Mouse (Mus musculus) erythroblast, embryonic 14.5 days (primary cell): ENCODE data around the gene Hist1h4h. TPM values are rescaled to one million over a fixed set of nuclear protein-coding genes. Genes with fewer than 3 reads are reported as not detected.
"Not testable (repeated sequence)": the region's sequence is repeated elsewhere in the genome, so short reads cannot be mapped to it uniquely, and the experiment has no call there.

Experiments used
- H3K27me3 ChIP-seq: 2 replicates; pipeline ENCODE4 v1.6.1; 2012; ENCODE audit warnings: inconsistent platforms; ENCODE audit not compliant: control insufficient read depth
- H3K36me3 ChIP-seq: 2 replicates; pipeline ENCODE4 v1.6.1; 2012; ENCODE audit warnings: mild to moderate bottlenecking, inconsistent platforms; ENCODE audit not compliant: control insufficient read depth
- H3K4me1 ChIP-seq: 2 replicates; pipeline ENCODE4 v1.6.1; 2012; ENCODE audit warnings: inconsistent platforms; ENCODE audit not compliant: control insufficient read depth
- H3K4me3 ChIP-seq: replicated peaks from 2 replicates; pipeline ENCODE3; 2012; ENCODE audit warnings: moderate library complexity, mild to moderate bottlenecking, inconsistent platforms
- H3K9me3 ChIP-seq: 2 replicates; pipeline ENCODE4 v1.6.1; 2012; ENCODE audit warnings: low read length, inconsistent platforms, mixed read lengths; ENCODE audit not compliant: control insufficient read depth
- GATA1 ChIP-seq: IDR thresholded peaks from 2 replicates; pipeline ENCODE4 v1.6.1; 2012; ENCODE audit warnings: low read length, inconsistent platforms, mixed read lengths
- TAL1 ChIP-seq: IDR thresholded peaks from 3 replicates; pipeline ENCODE4 v1.6.1; 2012; ENCODE audit warnings: low read length, inconsistent platforms, mixed read lengths
- polyA plus RNA-seq: library from polyadenylated mRNA; stranded (reverse); fragments of >175 nt; gene quantifications from 2 replicates; pipeline ENCODE4 v1.2.3, GENCODE M21; 2012

Gene Hist1h4h
- polyA plus RNA-seq, 1 experiment: 19.7 TPM

- peaks cover 32% of the 10 kb centered on the region for H3K36me3 ChIP-seq
- H3K9me3 ChIP-seq: no peaks in the 10 kb centered on the region
- no peaks in the 10 kb centered on the region for H3K27me3 ChIP-seq
- H3K4me3 ChIP-seq: peak overlapping the region; percentile 17
- H3K4me1 ChIP-seq: peaks cover 51% of the 10 kb centered on the region
- TF ChIP-seq TAL1 (no peak), GATA1 (no peak)
Measured at GRCm38 (mm10) chr13:23538249-23538648, 7.4 kb downstream of the Hist1h4h start.

- H3K36me3 ChIP-seq: peaks cover 32% of the 10 kb centered on the region
- peaks cover 52% of the 10 kb centered on the region for H3K4me1 ChIP-seq
- not testable (repeated sequence) for H3K27me3 ChIP-seq, H3K9me3 ChIP-seq, H3K4me3 ChIP-seq
Measured at GRCm38 (mm10) chr13:23539821-23540220, 9.0 kb downstream of the Hist1h4h start.

DNA sequence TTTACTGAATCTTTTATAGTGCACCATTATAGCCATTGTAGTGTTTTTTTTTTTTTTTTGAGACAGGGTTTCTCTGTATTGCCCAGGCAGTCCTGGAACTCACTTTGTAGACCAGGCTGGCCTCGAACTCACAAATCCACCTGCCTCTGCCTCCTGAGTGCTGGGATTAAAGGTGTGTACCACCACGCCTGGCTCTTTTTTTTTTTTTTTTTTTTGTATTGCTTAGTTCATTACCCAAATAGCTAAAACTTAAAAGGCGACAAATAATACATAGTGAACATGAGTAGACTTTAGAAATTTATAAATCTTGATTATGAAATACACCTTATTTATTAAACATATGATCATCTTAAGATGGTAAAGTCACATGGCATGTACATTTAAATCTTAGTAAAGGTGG, 10.6 kb downstream of the Hist1h4h start:
- peaks cover 32% of the 10 kb centered on the region for H3K36me3 ChIP-seq
- TF ChIP-seq TAL1 (no peak), GATA1 (no peak)
- H3K9me3 ChIP-seq: no peaks in the 10 kb centered on the region
- peak overlapping the region; percentile 64 for H3K4me3 ChIP-seq
- H3K4me1 ChIP-seq: peaks cover 54% of the 10 kb centered on the region
- no peaks in the 10 kb centered on the region for H3K27me3 ChIP-seq

GRCm38 (mm10) chr13:23542225-23542980, 11.6 kb downstream of the Hist1h4h start:
- H3K4me1 ChIP-seq: peaks cover 52% of the 10 kb centered on the region
- peak overlapping the region; percentile 81 for H3K4me3 ChIP-seq
- not testable (repeated sequence) for H3K9me3 ChIP-seq, H3K27me3 ChIP-seq
- H3K36me3 ChIP-seq: peaks cover 26% of the 10 kb centered on the region

DNA sequence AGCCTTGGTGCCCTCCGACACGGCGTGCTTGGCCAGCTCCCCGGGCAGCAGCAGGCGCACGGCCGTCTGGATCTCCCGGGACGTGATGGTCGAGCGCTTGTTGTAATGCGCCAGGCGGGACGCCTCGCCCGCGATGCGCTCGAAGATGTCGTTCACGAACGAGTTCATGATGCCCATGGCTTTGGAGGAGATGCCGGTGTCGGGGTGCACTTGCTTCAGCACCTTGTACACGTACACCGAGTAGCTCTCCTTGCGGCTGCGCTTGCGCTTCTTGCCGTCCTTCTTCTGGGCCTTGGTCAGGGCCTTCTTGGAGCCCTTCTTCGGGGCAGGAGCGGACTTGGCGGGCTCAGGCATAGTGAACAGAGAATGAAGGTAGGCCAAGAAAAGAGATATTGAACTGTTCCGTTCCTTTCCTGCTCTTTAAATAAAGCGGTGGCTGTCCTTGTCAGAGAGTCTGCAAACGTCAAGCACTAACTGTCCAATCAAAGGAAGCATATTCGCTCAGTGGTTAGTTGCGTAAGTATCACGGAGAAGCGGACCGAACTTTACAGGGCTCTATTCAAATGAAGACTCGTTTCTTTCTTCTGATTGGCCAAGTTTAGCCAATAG, 12.3 kb downstream of the Hist1h4h start, which contains the start of gene Hist1h2bh:
Hist1h2bh (minus strand) TSS at position 394 of the 609 bp plus-strand sequence.
- H3K27me3 ChIP-seq, H3K9me3 ChIP-seq: not testable (repeated sequence)
- Histone ChIP-seq H3K4me3 (peak within 1 kb of the TSS; percentile 81), H3K36me3 (peaks cover 20% of the 10 kb centered on the region), H3K4me1 (peaks cover 49% of the 10 kb centered on the region)

- Histone ChIP-seq H3K4me1 (peaks cover 46% of the 10 kb centered on the region), H3K9me3 (no peaks in the 10 kb centered on the region), H3K36me3 (peaks cover 10% of the 10 kb centered on the region)
Measured at GRCm38 (mm10) chr13:23543965-23544786, 13.3 kb downstream of the Hist1h4h start, which contains the start of gene Hist1h3f. Hist1h3f (plus strand) TSS chr13:23544052.

GRCm38 (mm10) chr13:23544787-23545120, 13.9 kb downstream of the Hist1h4h start:
- Histone ChIP-seq H3K4me1 (peaks cover 51% of the 10 kb centered on the region), H3K4me3 (peak overlapping the region; percentile 57)
- not testable (repeated sequence) for H3K36me3 ChIP-seq, H3K9me3 ChIP-seq, H3K27me3 ChIP-seq

More at GRCm38 (mm10) chr13:23543965-23544786, 13.3 kb downstream of the Hist1h4h start, which contains the start of gene Hist1h3f:
- TF ChIP-seq TAL1: no peak
- no peak for TF ChIP-seq GATA1
- no peaks in the 10 kb centered on the region for H3K27me3 ChIP-seq
- H3K4me3 ChIP-seq: peak within 1 kb of the TSS; percentile 81

DNA sequence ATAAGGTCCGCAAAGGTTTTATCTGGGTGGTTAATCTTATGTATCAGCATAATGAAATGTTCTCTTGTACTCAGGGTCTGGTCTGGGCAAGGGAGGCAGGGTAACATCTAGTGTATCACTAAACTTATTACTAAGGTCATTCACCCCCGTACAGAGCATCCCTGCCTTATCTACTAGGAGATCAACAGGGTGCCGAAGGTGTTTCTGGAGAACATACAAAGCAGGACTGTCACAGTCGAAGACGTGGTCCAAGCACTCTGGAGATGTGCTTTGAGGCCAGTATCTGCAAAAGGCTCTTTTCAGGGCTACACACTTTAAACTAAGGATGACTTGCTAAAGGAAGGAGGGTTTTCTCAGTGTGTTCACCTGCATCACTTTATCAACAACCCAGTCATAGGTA, 15.8 kb downstream of the Hist1h4h start:
- TF ChIP-seq GATA1: peak; percentile 67
- no peak for TF ChIP-seq TAL1
- H3K27me3 ChIP-seq: no peaks in the 10 kb centered on the region
- H3K9me3 ChIP-seq: no peaks in the 10 kb centered on the region
- H3K4me1 ChIP-seq: peaks cover 53% of the 10 kb centered on the region
- H3K36me3 ChIP-seq: no peaks in the 10 kb centered on the region
- peak overlapping the region; percentile 58 for H3K4me3 ChIP-seq

DNA sequence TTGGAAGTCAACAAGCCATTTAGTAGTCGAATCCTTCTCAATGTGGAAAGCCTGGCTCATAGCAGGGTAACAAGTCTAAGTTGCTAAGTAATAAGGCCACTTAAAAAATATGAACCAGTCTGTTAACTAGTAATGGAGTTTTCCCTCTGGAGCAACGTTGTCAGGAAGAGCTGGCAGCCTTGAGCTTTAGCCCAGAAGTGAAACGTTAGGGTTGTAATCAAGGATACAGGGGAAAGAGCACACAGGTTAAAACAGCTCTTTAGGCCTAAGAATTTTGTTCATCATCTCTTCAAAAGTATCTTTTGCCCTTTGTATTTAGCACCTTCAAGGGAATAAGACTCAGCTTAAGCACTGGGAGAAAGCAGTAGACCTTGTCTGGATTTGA, 19.9 kb downstream of the Hist1h4h start:
- no peak for TF ChIP-seq GATA1
- TF ChIP-seq TAL1: no peak
- Histone ChIP-seq H3K4me3 (peak overlapping the region; percentile 68), H3K9me3 (no peaks in the 10 kb centered on the region), H3K27me3 (no peaks in the 10 kb centered on the region), H3K4me1 (peaks cover 82% of the 10 kb centered on the region), H3K36me3 (no peaks in the 10 kb centered on the region; the same call in 1 of the 2 replicates)

- not testable (repeated sequence) for H3K27me3 ChIP-seq, H3K36me3 ChIP-seq, H3K9me3 ChIP-seq
- peak within 1 kb of the TSS; percentile 68 for H3K4me3 ChIP-seq
- peaks cover 79% of the 10 kb centered on the region for H3K4me1 ChIP-seq
Measured at GRCm38 (mm10) chr13:23551146-23551834, 20.4 kb downstream of the Hist1h4h start, which contains the start of gene Hist1h4f. Hist1h4f (minus strand) TSS chr13:23551648.
